Mouse (Mus musculus): ENCODE results near the gene Zcchc24. TPM values are rescaled to one million over a fixed set of nuclear protein-coding genes. Genes with fewer than 3 reads are reported as not detected.

Zcchc24 gene
- polyA plus RNA-seq, 1 experiment from 2014 or later, result 10.4 TPM

DNA sequence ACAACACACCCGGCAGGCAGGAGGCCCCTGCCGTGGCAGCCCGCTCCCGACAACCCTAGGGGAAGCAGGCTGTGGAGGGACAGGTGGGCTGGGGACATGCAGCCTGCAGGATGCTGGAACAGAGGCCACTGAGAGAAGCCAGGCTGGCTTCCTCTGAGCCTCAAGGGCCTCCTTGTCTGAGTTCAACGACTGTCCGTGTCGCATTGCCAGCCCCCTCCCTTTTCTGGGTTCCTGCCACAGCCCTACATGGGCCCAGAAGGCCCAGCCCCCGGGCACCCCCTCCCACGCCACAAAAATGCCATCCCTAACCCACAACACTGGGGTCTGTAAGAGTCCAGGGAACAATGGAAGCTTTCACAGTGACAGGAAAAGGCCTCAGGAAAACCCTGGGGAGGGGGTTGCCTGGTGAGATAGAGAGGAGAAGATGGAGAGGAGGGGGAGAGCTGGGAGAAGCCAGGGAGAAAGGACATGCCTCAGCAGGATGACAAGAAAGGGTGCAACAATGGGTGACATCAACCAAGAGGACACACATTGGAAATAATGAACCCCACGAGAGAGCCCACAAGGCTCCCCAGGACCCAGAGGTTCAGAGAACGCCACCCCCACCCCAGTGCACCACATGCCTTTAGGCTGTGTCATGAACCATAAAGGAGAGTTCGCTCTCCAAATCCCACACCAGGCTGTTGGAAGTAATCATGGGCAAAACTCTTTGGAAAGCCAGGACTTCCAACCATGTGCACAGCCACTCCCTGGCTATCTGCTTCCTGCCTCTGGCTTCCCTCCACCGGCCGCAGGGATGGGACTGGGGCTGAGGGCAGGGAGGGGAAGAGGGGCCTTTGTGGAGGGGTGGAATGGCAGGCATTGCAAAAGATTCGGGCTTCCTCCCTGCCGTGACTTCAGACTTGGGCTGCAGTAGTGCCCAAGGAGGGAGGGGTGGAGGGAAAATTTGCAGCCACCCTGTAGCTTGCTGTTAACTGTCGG, 33.8 kb downstream of the Zcchc24 start:
- Histone ChIP-seq H3K4me2 (ENCODE audit: low read length) (no peak overlapping the region), H3K27ac (ENCODE audit: low read length) (peak overlapping the region; percentile 33), H3K27me3 (replicated peaks; ENCODE audit: control insufficient read depth, insufficient read depth, low read length) (no peaks in the 10 kb centered on the region), H3K9ac (replicated peaks; ENCODE audit: low read depth, low read length) (no peak overlapping the region), H3K36me3 (ENCODE audit: control insufficient read depth, insufficient read depth) (no peaks in the 10 kb centered on the region), H3K4me1 (replicated peaks; ENCODE audit: control insufficient read depth, insufficient read depth, low read length) (peaks cover 22% of the 10 kb centered on the region), H3K9me3 (ENCODE audit: control insufficient read depth, low read length) (no peaks in the 10 kb centered on the region), H3K4me3 (replicated peaks; ENCODE audit: low read length) (no peak overlapping the region)
- 24% methylated on average over 17 of the region's 17 CpGs for WGBS
- ATAC-seq, result peak; percentile 76

DNA sequence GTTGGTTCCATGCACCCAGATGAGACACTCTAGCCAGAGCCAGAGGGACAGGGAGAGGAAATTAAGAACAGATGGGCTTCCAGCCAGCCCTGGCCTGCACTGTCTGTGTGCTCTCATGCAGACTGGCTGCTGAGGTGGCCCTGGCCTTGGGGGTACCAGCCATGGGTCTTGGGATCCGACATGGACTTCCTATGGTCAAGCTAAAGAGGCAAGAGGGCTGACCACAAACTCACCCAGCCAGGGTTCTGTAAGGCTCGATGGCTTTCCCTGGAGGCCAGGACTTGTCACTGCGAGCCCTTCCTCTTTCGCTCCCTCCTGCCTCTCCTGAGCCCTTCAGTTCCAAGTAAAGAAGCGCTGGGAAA, 41.7 kb downstream of the Zcchc24 start:
- Histone ChIP-seq H3K27ac (ENCODE audit: low read length) (no peak overlapping the region), H3K27me3 (replicated peaks; ENCODE audit: control insufficient read depth, insufficient read depth, low read length) (no peaks in the 10 kb centered on the region), H3K4me2 (ENCODE audit: low read length) (no peak overlapping the region), H3K4me3 (replicated peaks; ENCODE audit: low read length) (no peak overlapping the region), H3K9ac (replicated peaks; ENCODE audit: low read depth, low read length) (no peak overlapping the region), H3K9me3 (ENCODE audit: control insufficient read depth, low read length) (no peaks in the 10 kb centered on the region), H3K4me1 (replicated peaks; ENCODE audit: control insufficient read depth, insufficient read depth, low read length) (0 out of 2 replicates have a peak, but pooled peaks cover 7% of the 10 kb centered on the region), H3K36me3 (ENCODE audit: control insufficient read depth, insufficient read depth) (no peaks in the 10 kb centered on the region)
- no peak for ATAC-seq
- 81% methylated on average over 5 of the region's 5 CpGs for WGBS

DNA sequence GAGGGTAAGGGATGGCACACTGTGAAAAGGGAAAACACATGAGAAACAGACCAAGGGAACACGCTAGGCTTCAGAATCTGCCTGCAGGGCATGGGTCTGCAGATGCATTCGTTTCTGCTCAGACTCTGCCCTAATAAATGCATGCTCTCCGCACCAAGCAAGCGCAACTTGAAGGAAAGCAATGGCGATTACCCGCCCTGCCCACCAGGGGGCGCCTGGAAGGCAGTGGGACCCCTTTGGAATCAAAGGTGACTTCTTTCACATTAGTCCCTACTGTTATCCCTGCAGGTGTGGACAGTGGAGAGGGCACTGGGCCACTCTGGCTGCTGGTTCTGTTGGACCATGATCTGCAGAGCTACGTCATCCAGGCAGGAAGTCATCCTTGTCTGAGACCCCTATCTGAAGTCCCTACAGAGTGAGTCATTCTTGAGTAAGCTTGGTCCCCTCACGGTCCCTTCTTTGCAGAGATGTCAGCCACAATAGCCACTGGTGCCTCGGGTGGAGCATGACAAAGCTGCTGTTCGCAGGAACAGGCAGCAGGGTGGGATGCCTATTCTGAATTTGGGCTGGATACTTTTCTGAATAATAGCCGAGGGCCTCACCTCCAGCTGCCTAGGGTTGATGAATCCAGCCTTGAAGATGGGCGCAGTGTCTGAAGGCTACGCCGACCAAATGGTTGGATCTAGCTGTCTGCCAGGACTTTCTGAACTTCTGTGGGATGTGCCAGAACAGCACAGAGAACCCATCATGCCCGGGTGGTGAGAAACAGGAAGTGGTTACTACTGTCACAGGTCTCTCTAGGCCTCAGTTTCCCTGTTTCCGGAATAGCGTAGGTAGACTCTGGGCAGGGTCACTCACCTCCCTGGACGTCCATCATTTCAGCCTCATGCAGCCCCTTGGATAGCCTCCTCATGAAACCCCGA, 42.4 kb downstream of the Zcchc24 start:
- 60% methylated on average over 20 of the region's 20 CpGs for WGBS
- Histone ChIP-seq H3K27me3 (replicated peaks; ENCODE audit: control insufficient read depth, insufficient read depth, low read length) (no peaks in the 10 kb centered on the region), H3K27ac (ENCODE audit: low read length) (no peak overlapping the region), H3K9ac (replicated peaks; ENCODE audit: low read depth, low read length) (no peak overlapping the region), H3K4me3 (replicated peaks; ENCODE audit: low read length) (no peak overlapping the region), H3K36me3 (ENCODE audit: control insufficient read depth, insufficient read depth) (no peaks in the 10 kb centered on the region), H3K4me1 (replicated peaks; ENCODE audit: control insufficient read depth, insufficient read depth, low read length) (0 out of 2 replicates have a peak, but pooled peaks cover 7% of the 10 kb centered on the region), H3K9me3 (ENCODE audit: control insufficient read depth, low read length) (no peaks in the 10 kb centered on the region), H3K4me2 (ENCODE audit: low read length) (no peak overlapping the region)
- ATAC-seq, result no peak

DNA sequence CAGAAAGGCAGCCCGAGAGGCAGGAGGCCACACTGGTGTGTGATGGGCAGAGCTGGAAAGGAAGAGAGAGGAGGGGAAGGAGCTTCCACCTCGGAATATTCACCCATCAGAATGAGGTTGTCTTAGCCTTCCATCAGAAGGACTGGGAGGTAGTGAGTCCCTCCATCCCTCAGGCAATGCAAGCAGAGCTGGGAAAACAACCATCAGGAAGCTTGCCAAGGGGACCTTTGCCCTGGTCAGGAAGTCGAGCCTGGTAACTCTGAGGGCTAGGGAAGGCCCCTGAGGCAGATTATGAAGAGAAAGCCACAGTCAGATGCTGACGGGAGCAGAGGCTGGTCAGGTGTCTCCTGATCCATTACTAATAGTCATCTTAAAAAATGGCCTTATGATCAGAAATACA, 43.1 kb downstream of the Zcchc24 start:
- Histone ChIP-seq H3K4me3 (replicated peaks; ENCODE audit: low read length) (no peak overlapping the region), H3K36me3 (ENCODE audit: control insufficient read depth, insufficient read depth) (no peaks in the 10 kb centered on the region), H3K9me3 (ENCODE audit: control insufficient read depth, low read length) (no peaks in the 10 kb centered on the region), H3K9ac (replicated peaks; ENCODE audit: low read depth, low read length) (no peak overlapping the region), H3K27me3 (replicated peaks; ENCODE audit: control insufficient read depth, insufficient read depth, low read length) (no peaks in the 10 kb centered on the region), H3K27ac (ENCODE audit: low read length) (no peak overlapping the region), H3K4me1 (replicated peaks; ENCODE audit: control insufficient read depth, insufficient read depth, low read length) (0 out of 2 replicates have a peak, but pooled peaks cover 7% of the 10 kb centered on the region), H3K4me2 (ENCODE audit: low read length) (no peak overlapping the region)
- ATAC-seq, result no peak
- WGBS, result 56% methylated on average over 4 of the region's 4 CpGs

DNA sequence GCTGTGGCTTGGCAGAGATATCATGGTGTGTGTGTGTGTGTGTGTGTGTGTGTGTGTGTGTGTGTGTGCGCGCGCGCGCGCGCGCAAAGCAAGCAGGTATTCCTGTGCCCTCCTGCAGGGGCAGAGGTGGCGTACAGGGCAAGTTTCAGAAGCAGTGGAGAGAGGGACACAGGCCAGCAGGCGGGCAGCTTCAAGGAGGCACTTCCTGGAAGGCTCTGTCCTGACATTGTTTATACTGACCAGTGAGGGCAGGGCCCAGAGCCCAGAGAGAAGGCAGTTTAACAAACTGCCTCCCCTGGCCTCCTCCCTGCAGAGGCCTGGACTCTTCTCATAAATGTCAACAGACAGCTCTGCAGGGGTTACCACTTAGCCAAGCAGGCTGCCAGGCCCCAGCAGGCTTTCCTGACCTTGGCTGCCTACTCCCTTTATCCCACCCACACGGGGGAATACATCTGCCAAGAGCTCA, 43.8 kb downstream of the Zcchc24 start:
- Histone ChIP-seq H3K4me2 (ENCODE audit: low read length) (no peak overlapping the region), H3K27me3 (replicated peaks; ENCODE audit: control insufficient read depth, insufficient read depth, low read length) (no peaks in the 10 kb centered on the region), H3K9ac (replicated peaks; ENCODE audit: low read depth, low read length) (no peak overlapping the region), H3K36me3 (ENCODE audit: control insufficient read depth, insufficient read depth) (no peaks in the 10 kb centered on the region), H3K4me3 (replicated peaks; ENCODE audit: low read length) (no peak overlapping the region), H3K4me1 (replicated peaks; ENCODE audit: control insufficient read depth, insufficient read depth, low read length) (0 out of 2 replicates have a peak, but pooled peaks cover 7% of the 10 kb centered on the region), H3K9me3 (ENCODE audit: control insufficient read depth, low read length) (no peaks in the 10 kb centered on the region), H3K27ac (ENCODE audit: low read length) (no peak overlapping the region)
- WGBS, result 86% methylated on average over 11 of the region's 11 CpGs
- no peak for ATAC-seq

DNA sequence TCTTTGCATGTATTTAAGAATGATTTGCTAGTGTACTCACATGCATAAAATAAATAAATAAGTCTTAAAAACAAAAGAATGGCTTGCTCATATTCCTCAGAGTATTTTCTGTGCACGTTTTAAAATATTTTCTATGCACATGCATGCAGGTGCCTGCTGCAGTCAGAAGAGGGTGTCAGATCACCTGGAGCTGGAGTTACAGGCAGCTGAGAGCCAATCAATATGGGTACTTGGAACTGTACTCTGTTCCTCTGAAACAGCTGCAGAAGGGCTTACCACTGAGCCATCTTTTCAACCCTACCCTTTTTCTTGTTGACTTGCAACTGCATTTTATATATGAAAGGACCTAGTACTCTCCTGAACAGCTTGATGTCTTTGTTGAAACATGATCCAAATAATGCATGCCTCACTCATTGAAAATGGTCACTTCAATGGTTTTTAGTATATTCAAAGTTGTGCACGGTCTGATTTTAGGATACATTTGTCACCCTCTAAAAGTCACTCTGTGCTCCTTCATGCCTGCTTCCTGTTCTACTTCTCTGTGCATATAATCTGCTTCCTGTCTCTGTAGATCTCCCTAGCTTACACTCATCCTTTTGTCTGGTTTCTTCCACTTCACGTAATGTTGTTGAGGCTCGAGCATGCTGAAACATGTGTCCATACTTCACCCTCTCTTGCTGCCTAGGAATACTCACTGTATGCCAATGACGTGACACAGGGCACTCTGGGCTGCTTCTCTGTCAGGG, 47.7 kb downstream of the Zcchc24 start:
- ATAC-seq, result no peak
- Histone ChIP-seq H3K27me3 (replicated peaks; ENCODE audit: control insufficient read depth, insufficient read depth, low read length) (no peaks in the 10 kb centered on the region), H3K36me3 (ENCODE audit: control insufficient read depth, insufficient read depth) (no peaks in the 10 kb centered on the region), H3K4me3 (replicated peaks; ENCODE audit: low read length) (no peak overlapping the region), H3K9ac (replicated peaks; ENCODE audit: low read depth, low read length) (no peak overlapping the region), H3K4me1 (replicated peaks; ENCODE audit: control insufficient read depth, insufficient read depth, low read length) (0 out of 2 replicates have a peak, but pooled peaks cover 7% of the 10 kb centered on the region), H3K27ac (ENCODE audit: low read length) (no peak overlapping the region), H3K9me3 (ENCODE audit: control insufficient read depth, low read length) (no peaks in the 10 kb centered on the region), H3K4me2 (ENCODE audit: low read length) (no peak overlapping the region)
- WGBS, result 87% methylated on average over 5 of the region's 5 CpGs

DNA sequence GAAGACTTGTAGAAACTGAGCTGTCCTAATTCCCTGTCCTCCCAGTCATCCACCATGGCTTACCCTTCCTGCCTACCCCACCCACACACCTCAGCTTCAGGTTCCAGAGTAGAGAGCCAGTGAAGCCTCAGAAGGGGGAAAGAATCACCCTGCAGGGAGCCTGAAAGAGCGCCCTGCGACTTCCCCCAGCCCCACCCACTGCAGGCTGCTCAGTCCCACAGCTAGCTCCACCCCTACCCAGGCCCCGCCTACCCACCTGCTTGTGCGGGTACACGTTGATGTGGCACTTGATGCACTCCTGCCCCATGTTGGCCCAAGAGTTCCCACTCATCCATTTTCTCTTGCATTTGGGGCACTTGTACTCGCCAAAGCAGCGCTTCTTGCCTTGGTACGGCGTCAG, 49.5 kb downstream of the Zcchc24 start:
- Histone ChIP-seq H3K4me2 (ENCODE audit: low read length) (no peak overlapping the region), H3K27me3 (replicated peaks; ENCODE audit: control insufficient read depth, insufficient read depth, low read length) (no peaks in the 10 kb centered on the region), H3K4me3 (replicated peaks; ENCODE audit: low read length) (no peak overlapping the region), H3K4me1 (replicated peaks; ENCODE audit: control insufficient read depth, insufficient read depth, low read length) (no peaks in the 10 kb centered on the region), H3K27ac (ENCODE audit: low read length) (no peak overlapping the region), H3K36me3 (ENCODE audit: control insufficient read depth, insufficient read depth) (no peaks in the 10 kb centered on the region), H3K9ac (replicated peaks; ENCODE audit: low read depth, low read length) (no peak overlapping the region), H3K9me3 (ENCODE audit: control insufficient read depth, low read length) (no peaks in the 10 kb centered on the region)
- ATAC-seq, result no peak
- 55% methylated on average over 9 of the region's 9 CpGs for WGBS

DNA sequence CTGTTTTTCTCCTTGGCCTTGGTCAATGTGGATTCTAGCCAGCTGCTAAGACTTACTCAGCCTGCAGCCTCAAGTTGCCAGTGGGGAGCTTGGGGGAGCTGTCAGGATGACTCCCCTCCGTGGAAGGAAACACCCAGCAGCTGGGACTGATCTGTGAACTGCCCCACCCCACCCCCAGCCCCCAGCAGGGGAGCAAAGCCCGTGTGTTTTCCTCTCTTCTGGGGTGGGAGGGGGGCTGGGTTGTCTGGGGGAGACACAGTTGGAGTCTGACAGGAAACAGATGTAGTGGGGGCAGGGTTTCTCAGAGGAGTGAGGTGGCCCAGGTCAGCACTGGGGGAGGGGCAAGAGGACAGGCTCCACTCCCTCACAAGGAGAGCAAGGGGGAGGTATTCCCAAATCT, 50.4 kb downstream of the Zcchc24 start:
- Histone ChIP-seq H3K4me3 (replicated peaks; ENCODE audit: low read length) (no peak overlapping the region), H3K9ac (replicated peaks; ENCODE audit: low read depth, low read length) (no peak overlapping the region), H3K36me3 (ENCODE audit: control insufficient read depth, insufficient read depth) (no peaks in the 10 kb centered on the region), H3K27me3 (replicated peaks; ENCODE audit: control insufficient read depth, insufficient read depth, low read length) (no peaks in the 10 kb centered on the region), H3K4me1 (replicated peaks; ENCODE audit: control insufficient read depth, insufficient read depth, low read length) (no peaks in the 10 kb centered on the region), H3K4me2 (ENCODE audit: low read length) (no peak overlapping the region), H3K27ac (ENCODE audit: low read length) (no peak overlapping the region), H3K9me3 (ENCODE audit: control insufficient read depth, low read length) (no peaks in the 10 kb centered on the region)
- WGBS, result 3% methylated on average over 2 of the region's 2 CpGs
- no peak for ATAC-seq
